Mouse (Mus musculus) adrenal gland, postnatal 25 days (tissue): ENCODE measurements around the gene Rfc4. TPM values are rescaled to one million over a fixed set of nuclear protein-coding genes. Genes with fewer than 3 reads are reported as not detected.

Experiments used
- DNase-seq: peaks from one replicate; pipeline ENCODE4 v3.0.0; 2021; ENCODE audit warnings: mixed read lengths
- long read RNA-seq: library from polyadenylated mRNA; stranded (forward); transcript quantifications from one replicate; pipeline ENCODE4 v2.0.0, GENCODE M21; 2021
- total RNA-seq: library from RNA; stranded (reverse); gene quantifications from 2 replicates; pipeline ENCODE4 v1.2.3, GENCODE M21; 2021

The Rfc4 gene
- 9.9 and 10.4 TPM in 2 replicates for total RNA-seq
- long read RNA-seq, transcript Rfc4-201 (11 exons, 1,228 nt), result major isoform, 14 of 14 reads
- long read RNA-seq, partial matches to known transcripts, result 0 of 14 reads
- long read RNA-seq, other reads (novel, unspliced or antisense), result 0 of 14 reads

DNA sequence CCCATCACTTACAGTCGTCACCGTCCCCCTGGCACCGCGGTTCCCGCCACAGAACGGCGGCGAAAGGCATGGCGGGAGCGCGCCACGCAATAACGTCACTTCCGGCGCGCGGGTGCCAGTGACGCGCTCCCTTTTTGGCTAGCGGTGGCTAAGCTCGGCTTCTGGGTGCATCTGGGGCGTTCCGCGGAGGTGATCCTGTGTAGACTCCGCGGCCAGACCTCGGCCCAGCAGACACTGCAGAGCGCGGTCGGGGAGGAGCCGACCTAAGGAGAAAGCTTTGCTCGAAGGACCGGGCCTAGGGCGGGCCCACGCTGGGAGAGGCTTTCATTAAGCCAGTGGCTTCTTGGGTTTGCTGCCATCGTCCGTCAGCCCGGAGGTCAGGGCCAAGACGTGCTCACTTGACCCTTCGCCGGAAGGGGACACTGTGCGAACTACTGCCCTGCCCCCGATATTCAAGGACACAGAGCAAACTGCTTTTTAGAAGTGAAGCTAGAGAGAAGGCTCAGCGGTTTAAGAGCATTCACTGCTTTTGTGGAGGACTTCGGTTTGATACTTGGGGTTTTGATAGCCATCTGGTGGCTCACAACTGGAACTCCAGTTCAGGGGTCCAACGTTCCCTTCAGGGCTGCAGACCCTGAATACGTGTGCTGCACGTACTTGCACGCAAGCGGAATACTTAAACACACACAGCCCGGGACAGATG, at the start of gene Rfc4:
TSS of gene Rfc4 (minus strand) at position 65 of the 703 bp plus-strand sequence.
- peak; percentile 92 for DNase-seq

DNA sequence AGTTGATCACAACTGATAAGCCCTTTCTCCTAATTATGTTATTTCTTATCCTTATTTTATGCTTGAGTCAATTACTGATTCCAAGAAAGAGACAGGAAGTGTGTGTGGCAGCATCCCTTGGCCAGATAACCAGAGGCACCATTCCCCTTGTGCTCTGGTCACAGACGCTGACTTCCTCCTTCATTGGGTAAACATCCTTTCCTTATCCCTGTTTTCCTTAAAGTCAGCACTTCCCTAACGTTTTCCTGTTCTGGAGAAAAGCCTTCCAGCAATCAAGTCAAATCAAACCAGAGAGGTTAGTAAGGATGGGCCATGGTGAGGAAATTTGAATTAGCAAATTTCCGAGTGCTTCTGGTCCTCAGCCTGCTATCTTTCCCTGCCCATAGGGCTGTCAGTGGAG, 48.4 kb upstream of the Rfc4 start:
- DNase-seq, result no peak

DNA sequence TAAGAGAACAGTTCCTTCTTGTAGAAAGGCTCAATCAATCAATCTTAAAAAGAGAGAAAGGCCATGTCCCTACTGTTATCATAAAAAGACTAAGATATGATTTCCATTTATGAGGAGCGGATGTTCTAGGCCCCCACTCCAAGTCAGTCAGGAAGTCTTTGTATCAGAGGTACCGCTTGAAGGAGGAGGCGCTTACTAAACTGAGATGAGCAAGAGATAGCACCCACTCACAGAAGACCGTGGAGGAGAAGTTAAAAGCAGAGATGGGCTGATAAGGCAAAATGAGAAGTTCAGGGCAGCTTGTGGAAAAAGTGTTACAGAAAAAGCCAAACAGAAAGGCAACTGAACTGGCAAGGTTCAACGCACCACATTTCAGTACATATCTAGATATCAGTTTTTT, 47.3 kb upstream of the Rfc4 start:
- DNase-seq, result no peak

DNA sequence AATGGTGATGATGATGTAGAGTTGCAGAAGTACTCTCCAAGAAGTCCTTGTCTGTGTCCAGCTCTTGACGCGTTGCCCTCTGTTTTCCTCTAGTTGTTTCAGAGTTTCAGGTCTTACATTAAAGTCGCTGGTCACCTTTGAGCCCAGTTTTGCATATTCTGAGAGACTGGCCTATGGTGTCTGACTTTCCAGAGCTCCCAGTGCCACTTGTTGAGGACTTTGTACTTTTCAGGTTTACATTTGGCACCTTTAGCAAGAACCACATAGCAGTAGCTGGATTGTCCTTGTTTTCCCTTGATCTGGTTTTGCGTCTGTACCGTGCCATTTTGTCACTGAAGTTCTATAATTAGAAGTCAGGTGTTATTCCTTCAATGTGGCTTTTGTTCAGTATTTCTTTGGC, 46.4 kb upstream of the Rfc4 start:
- no peak for DNase-seq

DNA sequence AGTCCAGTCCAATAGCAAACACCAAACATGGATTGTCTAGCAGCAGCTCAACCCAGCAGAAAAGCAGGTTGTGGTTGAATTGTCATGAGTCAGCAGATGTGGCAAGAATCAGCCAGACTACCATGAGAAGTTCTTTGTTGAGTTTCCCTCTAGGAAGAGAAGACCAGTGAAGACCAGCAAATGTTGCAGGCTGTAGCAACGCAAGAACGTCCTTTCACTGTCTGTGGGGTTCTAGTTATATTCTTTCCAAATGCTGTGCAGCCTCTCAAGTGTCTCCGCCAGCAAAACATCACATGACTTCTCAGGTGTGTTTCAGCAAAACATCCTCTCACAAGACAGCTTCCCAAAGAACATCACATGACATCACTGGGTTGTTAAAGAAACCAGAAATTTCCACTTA, 43.3 kb upstream of the Rfc4 start:
- DNase-seq, result no peak

DNA sequence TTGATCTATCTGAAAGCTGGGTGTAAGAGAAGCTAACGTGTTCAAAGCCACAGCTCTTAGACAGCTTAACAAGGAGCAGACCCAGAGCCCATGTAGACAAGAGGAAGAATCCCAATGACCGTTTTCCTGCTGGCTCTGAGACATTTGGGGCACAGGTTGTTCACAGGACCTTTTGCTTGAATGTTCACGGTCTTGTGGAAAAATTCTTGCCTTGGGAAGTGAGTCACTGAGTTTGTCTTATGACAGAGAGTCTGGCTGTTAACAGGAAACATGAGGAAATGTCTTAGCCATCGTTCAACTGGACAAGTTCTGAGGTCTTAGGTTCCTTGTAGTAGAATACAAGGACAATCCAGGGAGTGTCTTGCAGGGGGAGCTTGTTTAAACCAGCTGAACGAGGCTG, 39.5 kb upstream of the Rfc4 start:
- no peak for DNase-seq

DNA sequence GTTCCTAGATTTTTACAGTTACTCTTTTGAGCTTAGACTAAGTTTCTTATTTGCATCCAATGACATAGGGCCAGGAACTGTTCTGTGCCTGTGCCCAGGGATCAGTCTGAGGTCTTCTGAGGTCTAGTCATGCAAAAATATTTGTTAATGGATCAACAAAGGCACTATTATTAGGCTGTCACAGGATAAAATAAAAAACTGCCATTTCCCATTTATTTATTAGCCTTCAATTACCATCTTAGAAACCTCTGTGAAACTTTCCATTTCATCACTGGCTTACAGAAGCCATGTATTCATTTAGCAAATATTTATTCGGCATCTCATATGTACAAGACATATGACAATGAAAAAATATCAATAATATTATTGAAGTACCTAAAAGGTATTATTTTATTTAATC, 39.1 kb upstream of the Rfc4 start:
- DNase-seq, result no peak

DNA sequence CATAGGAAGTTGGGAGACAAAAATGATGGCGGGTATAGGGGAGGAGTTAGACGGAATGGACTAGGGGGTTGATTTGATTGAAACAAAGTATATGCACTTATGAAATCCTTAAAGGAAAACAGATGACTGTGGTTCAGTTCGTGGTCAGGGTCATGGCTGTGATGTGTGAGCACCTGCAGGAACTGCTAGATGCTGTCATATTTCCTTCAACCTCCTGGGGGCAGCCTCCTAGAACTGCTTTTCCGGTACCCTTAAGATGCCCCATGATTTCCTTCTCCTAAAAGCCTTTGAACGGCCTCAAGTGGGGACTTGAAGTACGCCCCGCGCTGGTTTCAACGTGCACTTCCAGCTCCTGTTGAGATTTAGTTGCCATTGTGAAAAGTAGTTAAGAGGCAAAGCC, 37.9 kb upstream of the Rfc4 start:
- no peak for DNase-seq

DNA sequence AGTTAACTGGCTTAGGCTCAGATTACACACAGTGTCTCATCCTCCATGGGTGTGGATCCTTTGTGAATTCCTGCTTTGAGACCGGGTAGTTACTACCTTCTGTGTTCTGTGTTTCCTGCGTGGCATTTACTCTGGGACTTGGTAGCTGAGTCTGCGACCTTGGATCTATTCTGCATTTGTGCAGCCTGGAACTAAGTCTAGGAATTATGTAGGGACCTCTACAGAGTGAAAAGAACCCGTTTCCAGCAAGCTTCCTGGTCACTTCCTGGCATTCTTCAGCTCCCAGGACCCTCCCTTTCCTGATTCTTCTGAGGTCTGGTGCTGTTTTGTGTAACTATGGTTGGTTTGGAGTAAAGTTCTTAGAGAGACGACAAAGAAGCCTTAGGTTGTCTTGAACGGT, 36.9 kb upstream of the Rfc4 start:
- no peak for DNase-seq

DNA sequence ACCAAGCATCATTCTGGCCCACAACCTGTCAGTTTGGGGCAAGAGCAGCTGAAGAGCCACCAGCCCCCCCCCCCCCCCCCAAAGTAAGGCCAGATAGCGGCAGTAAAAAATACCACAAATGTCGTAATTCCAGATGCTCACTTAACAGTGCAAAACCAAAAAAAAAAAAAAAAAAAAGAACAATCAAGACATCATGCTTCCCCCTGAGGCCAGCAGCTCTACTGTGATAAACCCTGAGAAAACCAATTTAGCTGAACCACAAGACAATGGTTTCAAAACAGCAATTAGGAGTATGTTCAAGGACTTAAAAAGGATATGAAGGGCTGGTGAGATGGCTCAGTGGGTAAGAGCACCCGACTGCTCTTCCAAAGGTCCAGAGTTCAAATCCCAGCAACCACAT, 34.6 kb upstream of the Rfc4 start:
- no peak for DNase-seq

DNA sequence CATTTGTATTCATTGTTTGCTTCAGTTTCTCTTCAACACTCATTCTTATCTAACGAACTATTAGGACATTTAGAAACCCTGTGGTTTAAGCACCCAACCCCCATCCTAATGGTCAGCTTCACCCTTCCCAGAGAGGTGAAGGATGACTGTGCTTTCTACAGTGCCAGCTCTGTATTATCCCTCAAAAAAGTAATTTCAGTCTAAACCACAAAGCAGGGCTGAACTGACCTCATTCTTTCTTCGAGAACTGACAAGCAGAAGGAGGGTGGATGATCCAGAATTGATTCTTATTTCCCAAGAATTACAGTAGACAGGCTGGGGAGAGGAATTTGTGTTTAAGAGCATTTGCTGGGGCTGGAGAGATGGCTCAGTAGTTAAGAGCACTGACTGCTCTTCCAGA, 32.2 kb upstream of the Rfc4 start:
- DNase-seq, result no peak

DNA sequence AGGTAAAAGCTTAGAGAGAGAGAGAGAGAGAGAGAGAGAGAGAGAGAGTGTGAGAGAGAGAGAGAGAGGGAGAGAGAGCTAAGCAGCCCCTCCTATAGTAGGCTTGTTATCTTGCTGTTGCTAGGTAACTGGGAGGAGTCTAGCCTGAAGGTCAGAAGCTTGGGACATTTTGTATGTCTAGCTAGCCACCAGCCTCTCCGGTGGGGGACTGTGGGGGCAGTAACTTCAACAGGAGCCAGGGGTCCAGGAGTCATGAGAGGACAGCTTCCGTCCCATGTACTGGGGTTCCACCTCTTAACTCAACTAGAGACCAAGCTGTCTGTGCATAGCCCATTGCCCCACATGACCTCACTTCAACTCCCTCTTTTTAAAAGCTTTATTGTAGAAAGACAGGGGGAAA, 31.4 kb upstream of the Rfc4 start:
- DNase-seq, result no peak

DNA sequence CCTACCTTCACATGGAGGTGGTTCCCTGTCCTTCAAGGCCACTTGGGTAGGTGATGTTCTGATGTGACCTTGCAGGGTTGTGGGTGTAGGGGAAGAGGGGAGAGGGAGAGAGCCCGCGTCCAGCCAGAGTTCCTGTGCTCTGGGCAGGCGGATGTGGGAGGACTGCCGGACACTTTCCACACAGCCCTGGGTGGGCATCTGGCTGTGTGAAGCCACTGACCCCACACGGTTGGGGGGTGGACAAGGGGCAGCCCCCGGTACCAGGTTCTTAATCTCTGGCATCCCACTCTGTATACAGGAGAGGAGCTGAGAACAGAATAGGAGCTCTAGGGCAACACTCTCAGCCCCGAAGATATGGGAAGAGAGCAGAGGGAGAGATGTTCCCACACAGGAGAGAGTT, 30.8 kb upstream of the Rfc4 start:
- DNase-seq, result no peak

DNA sequence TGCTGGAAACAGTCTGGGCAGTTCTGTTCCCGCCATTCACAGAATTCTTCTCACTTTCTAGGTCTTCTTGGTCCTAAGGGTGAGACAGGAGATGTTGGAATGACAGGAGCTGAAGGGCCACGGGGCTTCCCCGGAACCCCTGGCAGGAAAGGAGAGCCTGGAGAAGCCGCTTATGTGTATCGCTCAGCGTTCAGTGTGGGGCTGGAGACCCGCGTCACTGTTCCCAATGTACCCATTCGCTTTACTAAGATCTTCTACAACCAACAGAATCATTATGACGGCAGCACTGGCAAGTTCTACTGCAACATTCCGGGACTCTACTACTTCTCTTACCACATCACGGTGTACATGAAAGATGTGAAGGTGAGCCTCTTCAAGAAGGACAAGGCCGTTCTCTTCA, 29.5 kb upstream of the Rfc4 start:
- DNase-seq, result no peak

DNA sequence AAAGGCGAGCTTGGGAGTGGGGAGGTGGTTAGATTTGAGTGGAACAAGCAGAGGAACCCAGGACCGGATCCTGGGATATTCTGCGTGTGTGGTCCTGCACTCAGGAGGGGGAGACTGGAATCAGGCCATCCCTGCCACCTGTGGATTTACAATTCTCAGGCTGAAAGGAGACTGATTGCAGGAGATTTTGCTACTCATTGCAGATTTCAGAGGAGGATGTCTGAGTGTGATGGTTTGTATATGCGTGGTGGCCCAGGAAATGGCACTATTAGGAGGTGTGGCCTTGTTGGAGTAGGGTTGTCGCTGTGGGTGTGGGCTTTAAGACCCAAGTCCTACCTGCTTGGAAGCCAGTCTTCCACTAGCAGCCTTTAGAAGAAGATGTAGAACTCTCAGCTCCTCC, 26.7 kb upstream of the Rfc4 start:
- DNase-seq, result no peak

DNA sequence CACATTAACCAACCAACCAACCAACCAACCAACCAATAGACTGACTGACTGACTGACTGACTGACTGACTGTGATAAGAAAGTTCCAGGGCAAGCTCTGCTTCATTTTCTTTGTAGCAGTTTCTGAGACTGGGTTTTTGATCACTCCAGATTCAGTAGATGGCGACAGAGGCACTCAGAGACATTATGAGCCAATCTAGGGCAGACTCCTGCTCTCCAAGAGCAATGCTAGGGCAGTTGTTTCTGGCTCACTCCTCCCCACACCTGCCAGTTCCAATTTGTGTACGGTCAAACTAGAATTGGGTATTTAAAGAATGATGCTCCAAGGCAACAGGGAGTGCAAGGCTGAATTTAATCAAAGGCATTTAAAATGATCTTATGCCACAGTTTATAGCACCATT, 23.9 kb upstream of the Rfc4 start:
- no peak for DNase-seq

DNA sequence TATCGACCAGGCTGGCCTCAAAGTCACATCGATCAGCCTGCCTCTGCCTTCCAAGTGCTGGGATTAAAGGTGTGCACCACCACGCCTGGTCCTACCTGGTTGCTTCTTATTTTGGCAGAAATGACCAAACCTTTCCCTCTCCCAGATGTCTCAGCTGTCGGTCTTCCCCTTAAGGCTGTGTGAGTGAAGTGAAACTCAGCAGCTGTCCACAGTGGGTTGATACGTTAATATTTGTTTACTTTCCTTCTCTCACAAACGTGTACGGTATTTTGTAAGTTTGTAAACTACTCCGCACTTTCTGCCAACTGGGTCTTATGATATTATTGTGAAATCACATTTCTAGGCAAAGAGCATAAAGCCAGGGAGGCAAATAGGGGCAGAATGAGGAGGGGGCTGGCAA, 21.9 kb upstream of the Rfc4 start:
- DNase-seq, result no peak

DNA sequence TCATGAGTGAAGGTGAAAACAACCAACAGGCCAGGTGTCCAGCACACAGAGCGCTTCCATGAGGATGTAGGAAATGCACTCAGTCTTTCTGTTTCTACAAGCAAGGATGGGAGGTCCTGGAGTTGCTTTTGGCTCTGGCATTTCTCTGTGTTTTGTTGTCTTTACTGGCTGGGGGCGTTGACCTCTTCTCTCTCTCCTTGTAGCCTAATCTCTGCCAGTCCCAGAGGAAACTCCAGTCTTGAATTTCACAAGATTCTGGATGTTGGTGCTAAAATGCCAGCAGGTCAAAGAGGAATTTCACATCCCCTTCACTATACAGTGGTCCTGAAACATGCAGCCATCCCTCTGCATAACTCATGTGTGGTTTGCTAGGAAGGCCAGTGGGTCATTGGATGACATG, 21.4 kb upstream of the Rfc4 start:
- DNase-seq, result no peak

DNA sequence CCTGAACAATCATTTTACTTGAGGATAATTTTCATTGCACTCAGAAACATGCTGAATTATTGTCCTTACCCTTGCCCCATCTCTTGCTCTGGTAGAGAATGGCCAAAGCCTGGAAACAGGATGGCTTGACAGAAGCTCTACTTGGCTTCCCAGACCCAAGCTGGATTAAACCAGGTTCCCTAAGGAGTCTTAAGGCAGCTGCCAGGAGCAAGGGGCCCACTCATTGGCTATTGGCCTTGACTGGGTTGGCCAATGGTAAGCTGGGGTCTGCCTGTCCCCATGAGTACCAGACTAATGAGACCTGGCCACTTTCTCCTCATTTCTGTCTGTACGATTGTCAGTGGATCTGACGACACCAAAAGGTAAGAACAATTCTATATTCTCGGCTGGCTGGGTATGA, 18.7 kb upstream of the Rfc4 start, which contains the start of gene Adipoq:
TSS of gene Adipoq (plus strand) at position 257 of the 400 bp plus-strand sequence.
- no peak for DNase-seq

DNA sequence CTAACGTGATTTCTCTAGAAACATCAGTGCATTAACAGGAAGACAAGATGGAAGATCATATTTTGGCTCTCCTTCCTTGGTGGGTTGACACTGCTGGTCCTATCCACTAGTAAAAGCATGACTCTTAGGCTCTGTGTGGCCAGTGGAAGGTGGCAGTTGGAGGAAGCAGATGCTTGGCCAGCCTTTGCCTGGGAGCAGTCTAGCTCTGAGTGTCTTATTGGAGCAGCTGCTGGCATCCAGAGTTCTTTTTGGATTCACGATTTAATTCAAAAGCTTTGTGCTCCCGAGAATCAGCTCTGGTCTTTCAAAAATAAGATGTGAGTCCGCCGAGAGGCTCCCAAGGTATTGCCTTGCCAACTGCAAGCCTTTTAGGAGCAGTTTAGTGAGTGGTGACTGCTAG, 17.7 kb upstream of the Rfc4 start:
- DNase-seq, result no peak

DNA sequence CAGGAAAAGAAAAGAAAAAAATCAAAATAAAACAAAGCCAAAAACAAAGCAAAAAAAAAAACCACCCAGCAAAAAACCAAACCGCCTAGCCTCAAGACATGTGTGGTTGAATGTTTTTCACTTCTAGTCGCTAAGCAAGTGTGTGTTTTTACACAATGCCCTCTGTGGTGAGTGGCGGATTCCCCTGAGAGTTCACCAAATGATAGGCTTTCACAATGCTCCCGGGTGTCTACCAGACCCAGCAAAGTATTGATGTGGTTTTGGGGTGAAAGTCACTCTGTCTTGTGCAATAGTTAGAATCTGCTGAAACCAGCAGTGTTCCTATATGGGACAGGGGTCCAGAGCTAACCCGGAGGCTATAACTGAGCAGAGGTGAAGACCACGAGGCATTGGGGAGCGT, 16.8 kb upstream of the Rfc4 start:
- no peak for DNase-seq

DNA sequence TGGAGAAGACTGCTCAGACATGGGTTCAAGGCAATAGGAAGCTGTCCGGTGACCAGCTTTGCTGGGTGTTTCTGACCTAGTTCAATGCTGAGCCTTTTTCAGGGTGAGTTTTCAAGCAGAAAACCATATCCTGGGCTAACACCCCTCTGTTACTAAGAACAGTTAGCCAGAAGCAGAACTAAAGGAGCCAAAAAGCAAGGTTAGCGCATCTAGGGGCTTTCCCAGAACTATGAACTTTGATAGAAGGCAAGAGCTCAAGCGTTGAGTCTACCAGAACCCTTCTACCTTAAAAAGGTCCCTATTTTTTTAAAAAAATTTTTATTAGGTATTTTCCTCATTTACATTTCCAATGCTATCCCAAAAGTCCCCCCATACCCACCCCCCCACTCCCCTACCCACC, 13.4 kb upstream of the Rfc4 start:
- DNase-seq, result no peak

DNA sequence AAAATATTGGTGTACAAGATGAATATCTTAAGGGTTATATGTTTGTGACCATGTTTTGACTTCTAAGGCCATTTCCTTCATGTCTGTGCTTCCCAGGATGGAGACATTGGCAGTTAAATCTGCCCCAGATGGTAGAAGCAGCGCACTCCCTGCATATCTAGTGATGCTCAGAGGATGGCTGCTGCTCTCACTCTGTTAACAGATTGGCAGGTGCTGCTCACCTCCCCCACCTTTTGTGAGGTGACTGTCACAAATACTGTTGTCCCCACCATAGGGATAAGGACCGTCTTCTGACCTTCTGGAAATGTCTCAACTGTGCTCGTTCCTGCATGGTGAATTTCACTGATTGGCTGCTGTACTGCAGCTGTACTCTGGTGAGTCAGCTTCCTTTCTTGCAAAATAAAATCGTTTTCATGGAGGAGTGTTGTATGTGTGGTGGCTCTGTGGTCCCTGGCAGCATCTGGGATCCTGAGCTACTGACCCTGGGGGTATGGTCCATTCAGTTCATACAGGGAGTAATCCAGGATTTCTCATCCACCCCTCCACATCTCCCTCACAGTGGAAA, 9.0 kb upstream of the Rfc4 start:
- no peak for DNase-seq

DNA sequence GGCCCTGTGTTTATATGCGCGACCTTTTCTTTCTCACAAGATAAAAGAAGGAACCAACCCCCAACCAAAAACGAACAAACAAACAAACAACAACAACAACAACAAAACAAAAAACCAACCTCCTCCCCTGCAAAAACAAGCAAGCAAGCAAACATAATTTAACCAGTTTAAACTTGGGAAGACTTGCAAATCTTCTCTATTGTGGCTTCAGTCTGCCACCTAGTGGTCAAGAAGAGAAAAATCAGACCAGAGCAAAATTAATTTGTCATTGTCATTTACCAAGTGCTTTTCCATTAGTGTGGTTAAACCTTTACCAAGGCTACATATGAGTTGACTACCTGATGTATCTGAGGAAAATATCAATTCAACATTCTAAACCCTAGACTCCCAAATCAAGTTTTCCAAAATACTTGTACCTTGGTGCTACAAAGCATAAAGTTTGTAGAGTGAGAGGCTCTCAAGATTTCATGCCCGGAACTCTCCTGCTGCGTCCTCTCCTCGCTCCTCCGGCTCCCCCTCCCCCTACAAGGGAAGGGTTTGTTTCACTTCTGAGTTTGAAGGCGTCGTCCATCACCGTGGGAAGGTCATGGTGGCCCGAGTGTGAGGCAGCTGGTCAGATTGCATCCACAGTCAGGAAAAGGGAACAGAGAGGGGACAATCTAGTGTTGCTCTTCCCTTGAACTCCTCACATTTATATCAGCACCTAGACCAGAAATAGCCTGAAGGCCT, 8.0 kb upstream of the Rfc4 start:
- DNase-seq, result no peak
